Mouse (Mus musculus) adrenal gland, adult (tissue): ENCODE measurements around the gene Cpox.
"Not testable (repeated sequence)": the region's sequence is repeated elsewhere in the genome, so short reads cannot be mapped to it uniquely, and the experiment has no call there.

ENCODE experiments used
- DNase-seq, 2 experiments: peaks; one replicate each; pipeline ENCODE4 v3.0.0; 2022 to 2023; ENCODE audit warnings: low spot score in 1 of 2; ENCODE audit not compliant: inconsistent age in 2 of 2

The Cpox gene

DNA sequence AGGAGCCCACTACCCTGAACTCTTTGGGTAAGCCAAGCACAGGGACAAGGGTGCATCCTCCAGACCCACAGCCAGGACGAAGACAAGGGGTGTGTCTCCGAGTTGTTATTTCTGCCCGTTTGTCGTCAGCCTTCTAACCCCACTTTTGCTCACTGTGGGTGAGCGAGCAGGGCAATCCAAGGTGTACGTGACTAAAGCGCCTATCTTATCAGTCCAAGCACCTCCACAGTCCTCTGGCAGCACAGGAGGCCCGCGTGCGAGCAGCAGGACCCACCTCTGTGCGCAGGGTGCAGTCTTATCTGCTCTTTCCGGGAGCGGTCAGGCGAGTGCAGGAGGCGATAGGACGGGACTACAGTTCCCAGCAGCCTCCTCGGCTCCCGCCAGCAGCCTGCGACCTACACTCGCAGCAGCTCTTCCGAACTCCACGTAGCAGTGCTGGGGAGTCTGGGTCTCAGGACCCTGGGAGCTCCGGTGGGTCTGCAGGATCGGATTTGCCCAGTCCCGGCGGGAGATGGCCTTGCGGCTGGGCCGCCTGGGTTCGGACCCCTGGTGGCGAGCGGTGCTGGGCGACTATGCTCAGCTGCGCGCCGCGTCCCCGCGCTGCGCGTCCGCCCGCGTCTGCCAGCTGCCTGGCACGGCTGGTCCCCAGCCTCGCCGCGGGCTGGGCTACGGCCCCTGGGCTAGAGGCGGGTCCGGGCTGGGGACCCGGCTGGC lies at the start of gene Cpox:
Cpox (plus strand) TSS at position 376 of the 714 bp plus-strand sequence.
- DNase-seq: peak; percentile 88 to 95

DNA sequence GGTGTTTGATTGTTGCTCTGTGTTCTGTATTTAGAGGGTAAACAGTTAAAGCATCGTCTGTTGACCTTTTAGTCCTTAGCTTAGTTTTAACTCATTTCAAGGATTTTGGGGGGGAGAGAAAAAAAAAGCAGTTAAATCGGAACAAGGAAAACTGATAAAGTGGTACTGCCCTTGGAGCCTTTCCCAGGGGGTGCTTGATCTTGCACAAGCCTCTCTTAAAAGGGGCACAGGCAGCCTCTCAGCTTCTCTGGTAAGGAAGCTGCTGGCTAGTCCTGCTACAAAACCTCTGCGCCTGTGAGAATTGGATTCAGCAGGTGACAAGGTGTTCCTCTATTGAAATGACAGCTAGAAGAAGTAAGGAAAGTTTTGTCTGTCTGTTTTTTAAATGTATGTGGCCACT lies 47.7 kb upstream of the Cpox start:
- DNase-seq: peak in 1 of 2 experiments; percentile 24

DNA sequence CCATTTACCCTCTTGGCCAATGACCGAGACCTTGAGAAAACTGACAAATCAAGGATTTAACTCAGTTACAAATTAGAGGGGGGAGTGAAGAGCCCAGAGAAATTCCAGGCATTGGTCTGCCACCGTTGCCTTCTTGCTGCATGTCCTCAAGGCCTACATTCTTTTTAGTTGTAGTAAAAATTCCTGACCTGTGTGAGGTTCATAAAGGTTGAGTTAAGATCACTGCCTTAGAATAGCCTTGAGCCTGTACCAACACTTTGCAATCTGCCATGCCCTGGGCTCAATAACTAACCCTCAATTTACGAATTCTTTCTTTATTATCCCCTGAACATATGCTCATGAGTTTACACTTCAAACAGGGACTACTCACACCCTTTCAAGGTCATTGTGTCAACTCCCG lies 47.0 kb upstream of the Cpox start:
- peak in 1 of 2 experiments; percentile 44 for DNase-seq

DNA sequence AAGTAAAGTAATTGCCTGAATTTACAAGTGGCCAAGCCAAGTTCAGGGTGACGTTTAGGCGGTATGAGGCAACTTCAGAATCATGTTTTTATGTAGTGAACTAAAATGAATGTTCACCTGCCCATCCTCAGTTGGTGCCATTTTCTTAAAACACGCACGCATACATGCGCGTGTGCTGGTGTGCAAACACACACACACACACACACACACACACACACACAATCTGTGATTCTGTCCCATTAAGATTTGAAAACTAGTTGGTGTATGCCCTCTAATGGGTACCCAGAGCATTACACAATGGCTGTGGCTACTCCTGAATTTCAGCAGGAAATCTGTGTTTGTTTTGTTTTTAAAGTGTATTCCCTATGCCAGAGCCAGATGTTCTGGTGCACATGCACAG lies 46.1 kb upstream of the Cpox start:
- peak; percentile 21 to 75 for DNase-seq

DNA sequence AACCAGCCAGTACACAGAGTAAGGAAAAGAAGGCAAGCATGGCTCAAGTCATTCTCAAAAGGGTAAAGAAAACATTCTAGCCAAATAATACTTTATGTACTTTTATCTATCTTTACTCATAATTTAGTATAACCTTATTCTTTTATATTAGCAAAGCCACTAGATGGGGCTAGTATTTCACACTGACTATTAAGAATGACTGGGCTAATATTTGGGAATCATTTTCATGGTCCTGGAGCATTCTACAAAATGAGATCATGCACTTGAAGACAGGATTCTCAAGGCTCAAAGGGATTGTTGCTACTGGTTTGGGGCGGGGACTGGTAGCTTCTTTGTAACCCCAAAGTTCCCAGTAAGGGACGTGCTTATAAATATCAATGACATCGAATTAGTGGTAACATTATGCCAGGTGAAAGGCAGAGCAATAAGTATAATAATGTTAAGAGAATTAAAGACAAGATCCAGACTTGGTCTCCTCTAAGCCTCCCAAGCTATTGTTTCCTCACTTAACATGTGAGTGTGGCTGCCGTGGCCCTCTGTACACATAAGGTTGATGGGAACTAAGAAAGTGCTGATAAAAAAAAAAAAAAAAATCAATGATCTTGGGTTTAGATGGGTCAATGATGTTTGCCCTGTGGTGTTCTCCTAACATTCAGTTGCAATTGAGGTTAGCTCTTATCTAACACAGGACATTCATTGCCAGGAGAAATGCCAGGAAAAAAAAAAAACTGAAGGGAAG lies 42.3 kb upstream of the Cpox start:
- DNase-seq: peak in 1 of 2 experiments; percentile 38

DNA sequence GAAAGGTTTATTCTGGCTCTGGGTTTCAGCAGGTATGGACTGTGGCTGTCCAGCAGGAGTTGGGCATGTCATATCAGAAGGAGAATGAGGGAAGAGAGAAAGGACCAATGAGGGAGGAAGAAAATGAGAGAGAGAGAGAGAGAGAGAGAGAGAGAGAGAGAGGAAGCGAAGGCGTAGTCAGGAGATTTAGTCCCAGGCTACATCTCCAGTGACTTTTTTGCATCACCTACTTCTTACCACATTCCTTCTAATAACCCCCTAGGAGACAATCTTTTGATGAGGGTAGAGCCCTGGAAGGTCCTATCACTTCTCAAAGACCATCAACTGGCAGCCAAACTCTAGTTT lies 41.8 kb upstream of the Cpox start:
- no peak for DNase-seq

DNA sequence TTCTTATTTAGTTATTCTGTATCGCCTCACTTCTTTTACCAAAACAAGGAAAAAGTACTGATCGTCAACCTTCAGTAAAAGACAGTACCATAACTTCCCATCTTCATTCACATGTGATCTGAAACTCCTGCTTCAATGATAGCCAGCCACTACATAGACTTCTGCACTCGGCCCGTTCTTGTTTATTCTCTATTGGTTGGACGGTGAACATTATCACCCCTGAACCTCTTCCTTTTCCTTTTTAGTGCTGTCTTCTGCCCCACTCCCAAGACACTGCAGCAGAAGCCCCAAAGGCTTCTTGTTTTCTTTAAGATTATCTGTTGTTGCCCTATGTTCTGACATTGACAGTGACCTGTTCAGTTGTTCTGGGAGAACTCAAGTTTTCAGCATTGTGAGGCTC lies 41.1 kb upstream of the Cpox start:
- no peak for DNase-seq

DNA sequence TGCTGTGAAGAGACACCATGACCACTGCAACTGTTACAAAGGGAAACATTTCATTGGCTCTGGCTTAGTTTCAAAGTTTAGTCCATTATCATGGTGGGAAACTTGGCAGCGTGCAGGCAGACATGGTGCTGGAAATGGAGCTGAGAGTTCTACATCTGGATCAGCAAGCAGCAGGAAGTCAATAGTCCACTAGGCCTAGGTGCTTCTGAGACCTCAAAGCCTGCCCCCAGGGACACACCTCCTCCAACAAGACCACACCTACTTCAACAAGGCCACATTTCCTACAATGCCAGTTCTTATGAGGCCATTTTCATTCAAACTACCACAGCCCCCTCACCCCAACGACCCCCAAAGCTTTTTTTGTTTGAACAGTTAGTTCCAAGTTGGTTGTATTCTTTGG lies 40.4 kb upstream of the Cpox start:
- DNase-seq: no peak

DNA sequence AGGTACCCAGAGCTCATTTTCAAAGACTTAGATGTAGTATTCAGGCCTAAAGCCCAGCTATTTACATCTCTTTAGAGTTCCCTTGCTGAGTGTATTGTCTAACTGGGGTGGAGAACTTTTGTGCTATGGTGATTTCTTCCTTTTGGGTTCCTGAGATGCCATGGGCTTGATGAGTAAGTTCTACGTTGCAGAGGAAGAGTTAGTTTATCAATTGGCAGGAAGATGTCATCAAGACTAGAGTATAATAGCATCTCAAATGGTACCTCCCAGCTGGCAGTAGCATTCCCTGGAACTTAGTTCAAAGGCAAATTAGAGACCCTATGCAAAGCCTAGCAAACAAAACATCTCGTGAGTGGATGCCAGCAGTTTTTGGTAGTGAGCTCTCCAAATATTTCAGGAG lies 34.2 kb upstream of the Cpox start:
- DNase-seq: peak in 1 of 2 experiments; percentile 11

DNA sequence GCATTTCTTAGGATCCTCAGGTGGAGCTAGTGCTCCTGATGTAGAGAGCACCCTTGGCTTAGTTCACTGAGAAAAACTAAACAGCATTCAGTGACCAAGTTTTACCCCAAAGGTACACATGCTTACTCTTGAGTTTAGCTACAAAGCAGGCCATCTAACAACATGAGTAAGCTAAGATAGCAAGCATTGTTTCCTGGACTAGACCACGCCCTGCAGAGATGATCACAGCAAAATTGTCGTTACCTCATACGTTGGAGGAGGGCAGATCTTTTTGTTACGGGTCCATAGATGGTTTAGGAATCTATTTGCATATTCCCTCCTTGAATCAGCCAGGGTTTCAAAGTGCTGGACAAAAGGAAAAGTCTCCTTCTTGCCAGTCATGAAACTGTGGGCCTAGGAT lies 32.6 kb upstream of the Cpox start:
- peak in 1 of 2 experiments; percentile 10 for DNase-seq

DNA sequence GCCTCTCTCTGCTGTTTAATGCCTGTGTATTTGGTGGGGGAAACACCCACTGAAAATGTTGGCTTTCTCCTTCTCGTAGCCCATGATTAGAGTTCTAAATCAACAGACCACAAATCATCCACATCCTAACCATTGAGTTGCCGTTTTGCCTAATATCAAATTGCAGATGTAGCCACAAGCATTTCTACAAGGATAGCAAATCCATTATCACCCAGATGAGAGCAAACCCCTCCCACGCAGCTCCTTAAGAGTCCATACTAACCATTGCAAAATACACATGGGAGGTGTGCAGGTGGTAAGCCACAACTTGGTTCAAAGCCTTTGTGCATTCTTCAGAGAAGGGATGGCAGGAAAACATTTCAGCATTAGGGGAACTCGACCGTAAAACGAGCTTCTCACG lies 32.1 kb upstream of the Cpox start:
- DNase-seq: no peak

DNA sequence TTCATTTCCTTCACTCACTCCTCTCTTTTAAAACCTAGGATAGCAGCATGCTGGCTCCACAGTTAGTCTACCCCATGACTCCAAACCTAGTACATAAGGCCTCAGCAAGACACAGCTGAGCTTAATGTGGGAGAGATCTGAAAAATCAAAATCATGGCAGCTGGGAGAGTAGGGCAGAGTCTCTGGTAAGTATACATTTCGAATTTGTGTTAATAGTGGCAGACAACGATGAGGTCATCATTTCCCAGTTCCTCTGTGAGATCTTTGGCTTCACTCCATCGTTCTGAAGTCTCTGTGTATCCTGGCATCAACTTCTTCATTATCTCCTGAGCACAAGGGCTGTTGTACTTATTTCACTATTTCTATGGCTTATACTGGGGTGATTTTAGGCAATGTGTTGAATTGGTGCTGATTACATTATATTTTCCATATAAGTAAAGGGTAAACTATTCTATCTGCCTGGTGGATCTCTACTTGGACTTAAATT lies 31.4 kb upstream of the Cpox start, which contains the start of gene E330017A01Rik:
E330017A01Rik (minus strand) TSS at position 51 of the 487 bp plus-strand sequence.
- DNase-seq: no peak

DNA sequence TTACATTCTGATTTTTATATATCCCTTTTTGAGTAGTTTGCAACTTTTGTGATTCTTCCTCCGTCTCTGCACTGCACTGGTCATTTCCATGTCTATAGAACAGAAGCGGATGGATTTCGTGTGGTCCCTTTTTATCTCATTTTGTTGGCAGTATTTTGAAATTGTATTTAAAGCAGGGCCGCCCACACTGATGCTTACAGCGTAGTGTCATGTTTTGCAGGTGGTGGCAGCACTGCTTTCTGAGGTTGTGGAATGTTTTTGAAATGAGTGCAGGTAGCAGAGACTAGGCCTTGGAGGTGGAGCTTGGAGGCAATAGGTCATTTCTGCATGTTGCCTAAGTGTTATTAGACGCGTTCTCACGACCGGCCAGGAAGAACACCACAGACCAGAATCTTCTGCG lies 20.1 kb upstream of the Cpox start:
- DNase-seq: no peak

DNA sequence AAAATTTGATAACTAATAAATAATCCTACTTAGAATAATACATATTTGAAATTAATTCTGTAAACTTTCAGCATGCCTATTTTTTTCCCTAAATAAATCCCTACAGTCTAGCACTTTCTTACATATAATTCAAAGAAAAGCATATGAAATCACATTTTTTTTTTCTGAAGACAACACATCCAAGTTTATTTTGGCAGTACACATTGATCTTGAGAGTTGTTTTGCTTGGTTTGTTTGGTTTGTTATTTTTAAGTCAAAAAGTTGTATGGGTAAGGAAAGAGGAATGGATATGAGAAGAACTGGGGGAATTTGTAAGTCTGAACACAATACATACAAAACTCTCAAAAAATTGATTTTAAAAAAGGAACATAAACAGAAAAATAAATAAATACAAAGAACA lies 14.3 kb upstream of the Cpox start:
- DNase-seq: no peak

DNA sequence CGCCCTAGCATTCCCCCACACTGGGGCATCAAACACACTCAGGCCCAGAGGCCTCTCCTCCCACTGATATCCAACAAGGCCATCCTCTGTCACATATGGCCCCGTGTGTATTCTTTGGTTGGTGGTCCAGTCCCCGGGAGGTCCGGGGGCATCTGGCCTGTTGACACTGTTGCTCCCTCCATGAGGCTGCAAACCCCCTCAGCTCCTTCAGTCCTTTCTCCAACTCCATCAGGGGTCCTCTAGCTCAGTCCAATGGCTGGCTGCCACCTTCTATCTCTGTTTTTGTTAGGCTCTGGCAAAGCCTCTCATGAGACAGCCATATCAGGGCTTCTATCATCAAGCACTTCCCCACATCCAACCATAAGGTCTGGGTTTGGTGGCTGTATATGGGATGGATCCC lies 13.6 kb upstream of the Cpox start:
- no peak for DNase-seq

DNA sequence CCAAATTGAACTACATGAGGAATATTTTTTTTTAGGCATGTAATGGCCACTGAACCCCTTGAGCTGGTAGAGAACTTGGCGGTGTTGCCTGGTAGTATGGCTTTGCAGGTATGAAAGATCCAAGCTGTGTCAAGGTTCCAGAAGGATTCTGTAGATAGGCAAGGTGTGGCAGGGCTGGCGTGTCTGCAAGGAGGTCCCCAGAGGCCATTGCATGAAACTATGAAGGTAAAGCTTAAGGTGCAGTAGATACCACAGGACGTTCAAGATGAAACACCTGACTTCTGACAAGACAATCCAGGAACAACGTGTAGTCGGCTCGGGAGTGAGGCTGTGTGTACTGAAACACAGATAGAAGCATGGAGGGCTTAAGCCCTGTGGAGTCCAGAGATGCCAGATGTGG lies 11.4 kb upstream of the Cpox start:
- DNase-seq: no peak

DNA sequence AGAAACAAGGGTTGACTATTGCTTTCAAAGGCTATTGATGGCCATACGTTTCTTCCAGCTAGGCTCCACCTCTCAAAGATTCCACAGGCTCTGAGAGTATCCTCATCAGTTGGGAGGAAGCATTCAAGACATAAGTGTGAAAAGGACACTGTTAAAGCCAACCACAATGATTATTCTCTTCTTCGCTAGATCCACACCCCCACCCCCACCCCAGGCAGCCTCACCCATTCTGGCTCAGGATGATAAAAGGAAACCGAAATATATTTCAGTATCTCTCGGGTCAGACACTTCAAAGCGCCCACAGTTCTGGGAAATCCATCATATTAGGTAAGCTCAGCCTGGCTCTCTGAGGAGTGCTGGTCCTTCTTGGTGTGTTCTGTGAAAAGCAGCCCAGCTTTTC lies 8.3 kb upstream of the Cpox start:
- DNase-seq: no peak

DNA sequence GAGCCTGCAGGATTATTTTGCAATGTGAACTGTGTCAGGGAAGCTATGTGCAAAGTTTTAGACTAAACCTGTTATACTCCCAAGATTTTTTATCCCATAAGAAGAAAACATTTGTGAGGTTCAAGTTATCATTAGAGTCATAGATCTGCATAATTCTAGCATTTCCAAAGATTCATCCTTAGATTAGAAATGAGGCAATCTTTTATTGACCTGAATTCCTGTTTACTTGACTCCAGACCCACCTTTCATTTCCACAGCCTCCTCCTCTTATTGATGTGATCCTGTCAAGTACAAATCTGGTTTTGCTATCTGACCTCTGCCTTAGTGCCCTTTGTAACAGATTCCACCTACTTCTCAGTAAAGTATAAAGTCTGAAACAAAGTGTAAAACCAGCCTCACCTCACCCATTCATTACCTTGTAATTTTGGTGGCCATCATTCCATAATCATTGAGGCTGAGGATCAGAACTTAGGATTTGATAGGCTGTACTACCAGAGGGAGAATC lies 7.8 kb upstream of the Cpox start:
- no peak for DNase-seq

DNA sequence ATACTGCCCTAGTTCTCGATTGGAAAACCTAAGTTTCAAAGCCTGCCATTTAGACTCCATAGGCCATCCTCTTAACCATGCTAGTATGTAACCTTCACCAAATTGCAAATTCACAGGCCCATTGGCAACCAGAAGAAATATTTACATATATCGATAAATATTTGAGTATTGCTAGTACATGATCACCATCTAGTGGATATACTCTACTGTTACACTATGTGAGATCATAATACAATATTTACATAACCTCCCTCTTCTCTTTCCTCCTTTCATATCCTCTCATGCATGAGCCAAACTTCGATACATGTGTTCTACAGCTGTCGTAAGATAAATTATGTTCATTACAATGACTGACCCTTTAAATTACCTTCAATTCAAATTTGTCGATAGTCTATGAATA lies 7.1 kb upstream of the Cpox start:
- DNase-seq: no peak

DNA sequence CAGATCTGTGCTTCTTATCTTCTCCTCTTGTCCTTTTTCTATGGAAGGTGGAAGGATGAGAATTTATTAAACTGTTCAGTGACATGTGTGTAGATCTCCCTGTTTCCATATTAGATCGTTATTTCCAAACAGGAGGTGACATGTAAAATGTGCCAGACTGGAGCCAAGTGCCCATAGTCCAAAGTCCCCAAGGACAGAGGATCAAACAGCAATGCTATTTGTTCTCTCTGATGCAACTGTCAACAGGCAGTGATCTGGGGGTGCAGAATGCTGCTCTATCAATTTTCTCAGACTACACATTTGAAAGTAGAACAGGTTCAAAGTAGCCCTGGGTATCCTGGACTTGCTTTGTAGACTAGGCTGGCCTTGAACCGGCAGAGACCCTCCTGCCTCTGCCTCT lies 6.3 kb upstream of the Cpox start:
- DNase-seq: no peak

DNA sequence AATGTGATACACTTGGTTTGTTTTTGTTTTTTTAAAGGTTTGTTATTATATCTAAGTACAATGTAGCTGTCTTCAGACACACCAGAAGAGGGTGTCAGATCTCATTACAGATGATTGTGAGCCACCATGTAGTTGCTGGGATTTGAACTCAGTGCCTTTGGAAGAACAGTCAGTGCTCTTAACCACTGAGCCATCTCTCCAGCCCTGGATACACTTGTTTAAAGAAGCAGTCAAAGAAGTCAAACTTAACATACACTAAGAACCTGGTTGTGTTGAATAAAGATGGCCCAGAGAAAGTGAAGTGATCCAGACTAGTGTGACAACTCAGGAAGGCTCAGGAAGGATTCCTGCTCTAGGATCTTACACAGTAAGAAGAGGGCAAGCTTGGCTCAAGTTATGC lies 5.0 kb upstream of the Cpox start:
- not testable (repeated sequence) for DNase-seq

DNA sequence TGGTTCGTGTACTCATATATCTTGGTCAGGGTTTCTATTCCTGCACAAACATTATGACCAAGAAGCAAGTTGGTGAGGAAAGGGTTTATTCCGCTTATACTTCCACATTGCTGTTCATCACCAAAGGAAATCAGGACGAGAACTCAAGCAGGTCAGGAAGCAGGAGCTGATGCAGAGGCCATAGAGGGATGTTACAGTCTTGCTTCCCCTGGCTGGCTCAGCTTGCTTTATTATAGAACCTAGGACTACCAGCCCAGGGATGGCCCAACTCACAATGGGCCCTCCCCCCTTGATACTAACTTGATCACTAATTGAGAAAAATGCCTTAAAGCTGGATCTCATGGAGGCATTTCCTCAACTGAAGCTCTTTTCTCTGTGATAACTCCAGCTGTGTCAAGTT lies 3.4 kb upstream of the Cpox start:
- DNase-seq: not testable (repeated sequence)
